Mouse (Mus musculus) ES-Bruce4 (cell line): Measurements from ENCODE around the gene Terf2ip.

Experiments used
- CTCF ChIP-seq: IDR thresholded peaks from one replicate; pipeline ENCODE4 v1.8.1; 2011; ENCODE audit warnings: low read depth, low read length
- EP300 ChIP-seq: IDR thresholded peaks from 2 replicates; pipeline ENCODE4 v1.6.1; 2011; ENCODE audit warnings: low read depth, low read length; ENCODE audit not compliant: insufficient read depth

DNA sequence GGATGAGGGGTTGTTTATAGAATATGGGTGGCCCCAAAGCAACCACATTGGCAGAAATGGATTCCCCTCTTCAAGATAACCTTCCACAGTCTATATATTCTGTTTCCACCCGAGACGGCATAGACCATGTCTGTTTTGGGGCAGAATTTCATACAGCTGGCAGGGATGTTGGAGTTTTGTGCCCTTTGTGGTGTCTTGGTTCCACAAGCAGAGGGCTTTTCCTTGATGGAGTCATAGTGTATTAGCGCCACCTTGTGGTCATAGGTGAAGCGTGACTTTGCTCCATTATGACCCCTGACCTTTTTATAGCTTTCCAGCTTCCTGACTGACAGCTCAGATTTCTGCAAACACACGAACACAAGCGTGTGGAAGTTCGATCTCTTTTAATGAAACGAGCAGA is 23.4 kb downstream of the Terf2ip start:
- TF ChIP-seq EP300: no peak
- TF ChIP-seq CTCF: peak; percentile 19
